Mouse (Mus musculus) hindbrain, embryonic 14.5 days (tissue): Measurements from ENCODE around the gene Dgka. TPM values are rescaled to one million over a fixed set of nuclear protein-coding genes. Genes with fewer than 3 reads are reported as not detected.

Source experiments
- ATAC-seq: fragments of 200-750 bp; cut with Nextera tagmentation; 2 replicates; pipeline ENCODE4 v1.8.0; 2017; ENCODE audit warnings: moderate number of reproducible peaks, mild to moderate bottlenecking, moderate TSS enrichment, moderate library complexity; ENCODE audit not compliant: low FRiP score
- DNase-seq: peaks from one replicate; pipeline ENCODE4 v3.0.0-alpha.2; 2015; ENCODE audit warnings: low spot score
- H3K27ac ChIP-seq: fragments of 300-500 bp; sonication (generic); 2 replicates; pipeline ENCODE4 v1.5.1; 2014; ENCODE audit warnings: mild to moderate bottlenecking, moderate library complexity
- H3K27me3 ChIP-seq: fragments of 300-500 bp; sonication (generic); 2 replicates; pipeline ENCODE4 v1.6.1; 2014; ENCODE audit warnings: mild to moderate bottlenecking, low read length, mixed read lengths; ENCODE audit not compliant: control insufficient read depth, insufficient read depth
- H3K36me3 ChIP-seq: fragments of 300-500 bp; sonication (generic); replicated peaks from 2 replicates; pipeline ENCODE4 v1.6.1; 2014; ENCODE audit not compliant: control insufficient read depth, insufficient read depth
- H3K4me1 ChIP-seq: fragments of 300-500 bp; sonication (generic); replicated peaks from 2 replicates; pipeline ENCODE4 v1.6.1; 2014; ENCODE audit warnings: antibody characterized with exemption, low read length, mixed read lengths; ENCODE audit not compliant: control insufficient read depth, insufficient read depth
- H3K4me2 ChIP-seq: fragments of 300-500 bp; sonication (generic); replicated peaks from 2 replicates; pipeline ENCODE4 v1.6.1; 2014; ENCODE audit warnings: mild to moderate bottlenecking, moderate library complexity
- H3K4me3 ChIP-seq: fragments of 300-500 bp; sonication (generic); replicated peaks from 2 replicates; pipeline ENCODE4 v1.5.1; 2014; ENCODE audit warnings: mild to moderate bottlenecking, low read length
- H3K9ac ChIP-seq: fragments of 300-500 bp; sonication (generic); 2 replicates; pipeline ENCODE4 v1.6.1; 2014
- H3K9me3 ChIP-seq: fragments of 300-500 bp; sonication (generic); 2 replicates; pipeline ENCODE4 v1.6.1; 2016; ENCODE audit warnings: low read length; ENCODE audit not compliant: control insufficient read depth
- WGBS: fragments of 180-500 bp; shearing (Covaris S2); extraction: QIAGEN DNeasy Blood & Tissue Kit; methylation state at CpG from one replicate; pipeline ENCODE4 v1.1.7; 2014; 5-methylcytosine and 5-hydroxymethylcytosine counted together
- polyA plus RNA-seq: library from polyadenylated mRNA; unstranded; fragments of >200 nt; fragmentation: Nextera tagmentation; extraction: Ambion mirVana; gene quantifications from 2 replicates; pipeline ENCODE4 v1.2.1, GENCODE M21; 2014

The Dgka gene
- polyA plus RNA-seq, 1 experiment from 2014 or later, result 6.9 TPM

DNA sequence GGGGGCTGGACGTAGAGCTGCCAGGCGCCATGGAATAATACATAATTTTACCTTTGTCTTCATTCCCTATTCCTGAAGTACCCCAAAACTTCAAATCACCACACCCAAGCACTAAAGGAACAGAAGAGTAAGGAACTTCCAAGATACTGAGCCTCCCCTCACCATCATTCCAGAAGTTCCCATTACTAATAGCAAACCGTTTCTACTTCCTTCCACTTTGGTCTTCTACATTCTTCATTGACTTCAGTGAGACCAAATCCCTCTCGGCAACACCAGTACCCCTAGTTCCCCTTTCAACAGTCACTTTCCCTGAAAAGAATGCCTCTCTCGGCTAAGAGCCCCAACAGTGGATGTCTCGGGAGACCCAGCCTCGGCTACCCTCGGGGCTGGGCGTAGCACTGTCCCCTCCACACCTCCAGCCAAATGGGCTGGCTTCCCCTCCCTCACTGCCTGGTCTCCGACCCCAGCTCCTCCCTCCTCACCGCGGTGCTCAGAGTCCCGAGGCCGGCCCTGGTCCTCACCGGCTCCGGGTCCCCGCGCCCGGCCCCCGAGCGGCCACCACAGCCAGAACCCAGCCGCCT lies 49.2 kb downstream of the Dgka start:
- H3K27me3 ChIP-seq, result no peaks in the 10 kb centered on the region
- peak overlapping the region; percentile 83 for H3K4me3 ChIP-seq
- H3K9ac ChIP-seq, result peak overlapping the region; percentile 93
- H3K4me1 ChIP-seq, result peaks cover 12% of the 10 kb centered on the region; the same call in 1 of the 2 replicates
- ATAC-seq (no peak), DNase-seq (peak; percentile 29)
- H3K9me3 ChIP-seq, result no peaks in the 10 kb centered on the region
- peak overlapping the region; percentile 95 for H3K27ac ChIP-seq
- H3K4me2 ChIP-seq, result peak overlapping the region; percentile 66
- H3K36me3 ChIP-seq, result peaks cover 3% of the 10 kb centered on the region; the same call in 1 of the 2 replicates
- 1% methylated on average over 21 of the region's 22 CpGs for WGBS

DNA sequence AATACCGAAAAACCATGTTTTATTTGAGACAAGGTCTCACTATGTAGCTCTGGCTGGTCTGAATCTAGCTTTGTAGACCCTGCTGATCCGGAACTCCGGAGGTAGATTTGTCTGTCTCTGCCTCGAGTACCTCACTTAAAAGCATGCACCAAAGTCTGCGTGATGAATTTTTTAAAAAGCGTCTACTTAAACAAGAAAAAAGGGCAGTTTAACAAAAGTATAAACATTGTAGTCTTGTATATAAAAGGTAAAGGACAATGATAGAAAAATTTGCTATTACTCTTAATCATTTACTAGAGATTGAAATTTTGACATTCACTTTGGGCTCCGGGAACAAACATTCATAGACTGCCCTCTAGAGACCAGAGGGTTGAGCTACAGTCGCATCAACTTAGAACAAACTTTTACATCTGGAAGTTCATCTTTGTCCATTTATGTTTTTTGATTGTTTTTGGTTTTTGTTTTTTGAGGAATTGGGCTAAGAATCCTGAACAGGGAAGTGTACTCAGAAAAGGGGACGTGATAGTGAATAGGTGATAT lies 70.1 kb downstream of the Dgka start:
- DNase-seq (peak; percentile 75), ATAC-seq (no peak)
- Histone ChIP-seq H3K9ac (peak overlapping the region; percentile 64), H3K36me3 (peaks cover 16% of the 10 kb centered on the region), H3K4me2 (peak overlapping the region; percentile 81), H3K4me1 (peaks cover 14% of the 10 kb centered on the region), H3K4me3 (peak overlapping the region; percentile 73), H3K9me3 (no peaks in the 10 kb centered on the region), H3K27ac (peak overlapping the region; percentile 65; the same call in 1 of the 2 replicates), H3K27me3 (no peaks in the 10 kb centered on the region)
- WGBS, result 3% methylated on average over 9 of the region's 9 CpGs

DNA sequence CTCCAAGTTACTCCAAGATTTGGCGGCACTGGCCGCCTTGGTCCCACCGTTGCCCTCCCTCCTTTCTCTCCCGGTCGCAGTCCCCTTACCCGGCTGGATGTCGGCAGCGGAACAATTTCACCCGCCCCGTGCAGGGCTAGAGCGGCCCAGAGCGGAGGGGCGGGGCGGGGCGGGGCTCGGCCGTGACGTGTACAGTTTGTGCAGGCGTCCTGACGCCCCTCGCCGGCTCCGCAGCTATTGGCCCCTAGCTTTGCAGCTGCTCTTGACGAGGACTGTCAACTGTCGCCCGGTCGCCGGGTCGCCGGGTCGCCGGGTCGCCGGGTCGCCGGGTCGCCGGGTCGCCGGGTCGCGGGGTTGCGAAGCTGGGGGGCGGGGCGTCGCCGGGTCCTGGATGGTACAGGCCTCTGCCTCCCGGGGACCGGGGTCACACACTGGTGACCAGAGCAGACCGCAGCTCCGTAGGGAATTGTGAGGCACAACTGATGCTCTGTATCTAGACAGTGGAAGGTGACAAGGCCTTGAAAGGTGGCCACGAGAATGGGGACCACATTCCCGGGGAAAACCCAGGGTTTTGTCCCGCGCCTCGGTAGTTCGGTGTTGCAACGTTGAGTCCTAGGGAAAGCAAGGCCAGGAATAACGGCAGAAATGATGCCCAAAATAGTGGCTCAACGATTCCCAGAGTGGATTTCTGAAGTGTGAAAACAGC lies 70.7 kb downstream of the Dgka start, which contains the start of gene Suox:
Suox (minus strand) TSS at position 311 of the 706 bp plus-strand sequence.
- H3K27ac ChIP-seq, result peak within 1 kb of the TSS; percentile 65; the same call in 1 of the 2 replicates
- peak within 1 kb of the TSS; percentile 81 for H3K4me2 ChIP-seq
- DNase-seq (peak; percentile 80), ATAC-seq (peak; percentile 93)
- peaks cover 10% of the 10 kb centered on the region; the same call in 1 of the 2 replicates for H3K36me3 ChIP-seq
- H3K4me1 ChIP-seq, result peaks cover 14% of the 10 kb centered on the region
- H3K4me3 ChIP-seq, result peak within 1 kb of the TSS; percentile 73
- WGBS, result under 1% methylated on average over 57 of the region's 60 CpGs
- H3K27me3 ChIP-seq, result no peaks in the 10 kb centered on the region
- H3K9ac ChIP-seq, result peak within 1 kb of the TSS; percentile 64
- no peaks in the 10 kb centered on the region for H3K9me3 ChIP-seq

- ATAC-seq (no peak), DNase-seq (no peak)
- Histone ChIP-seq H3K4me2 (no peak overlapping the region), H3K9ac (no peak overlapping the region), H3K4me1 (peaks cover 26% of the 10 kb centered on the region), H3K36me3 (peaks cover 1% of the 10 kb centered on the region; the same call in 1 of the 2 replicates), H3K4me3 (no peak overlapping the region), H3K27ac (no peak overlapping the region), H3K27me3 (no peaks in the 10 kb centered on the region), H3K9me3 (no peaks in the 10 kb centered on the region)
- WGBS, result 94% methylated on average over 9 of the region's 9 CpGs
These were observed 73.5 kb downstream of the Dgka start for GRCm38 (mm10) chr10:128671148-128671547.

Other genes with a start within 250 kb of the Dgka start
- 5.8 and 6.1 TPM in 2 replicates for gene Myl6b, start 246.2 kb downstream of the Dgka start, polyA plus RNA-seq
- gene Esyt1, start 219.0 kb downstream of the Dgka start, polyA plus RNA-seq, result 13.7 and 14.5 TPM in 2 replicates
- gene Zc3h10, start 197.1 kb downstream of the Dgka start, polyA plus RNA-seq, result 14.5 and 16.3 TPM in 2 replicates
- gene Rpl41, start 195.6 kb downstream of the Dgka start, polyA plus RNA-seq, result 2,254 and 2,846 TPM in 2 replicates
- 129 and 149 TPM in 2 replicates for gene Pa2g4, start 178.9 kb downstream of the Dgka start, polyA plus RNA-seq
- gene Erbb3, start 155.2 kb downstream of the Dgka start, polyA plus RNA-seq, result 1.5 and 1.8 TPM in 2 replicates
- 450 and 573 TPM in 2 replicates for gene Rps26, start 118.1 kb downstream of the Dgka start, polyA plus RNA-seq
- gene Ikzf4, start 98.9 kb downstream of the Dgka start, polyA plus RNA-seq, result 17.2 and 18.1 TPM in 2 replicates
- gene Suox, start 70.8 kb downstream of the Dgka start, polyA plus RNA-seq, result 11.5 and 12.7 TPM in 2 replicates
- gene Rab5b, start 48.6 kb downstream of the Dgka start, polyA plus RNA-seq, result 95.6 and 109 TPM in 2 replicates
- gene Pmel, start 40.7 kb downstream of the Dgka start, polyA plus RNA-seq, result 0.79 and 0.85 TPM in 2 replicates
- gene Cdk2, start 39.8 kb downstream of the Dgka start, polyA plus RNA-seq, result 17.1 and 21.0 TPM in 2 replicates
- gene Pym1, start 3.0 kb upstream of the Dgka start, polyA plus RNA-seq, result 38.6 and 42.0 TPM in 2 replicates
- 0.65 and 0.80 TPM in 2 replicates for gene Mmp19, start 46.1 kb upstream of the Dgka start, polyA plus RNA-seq
- 34.6 and 35.1 TPM in 2 replicates for gene Dnajc14, start 59.2 kb upstream of the Dgka start, polyA plus RNA-seq
- 13.3 and 14.8 TPM in 2 replicates for gene Tmem198b, start 59.5 kb upstream of the Dgka start, polyA plus RNA-seq
- 137 and 139 TPM in 2 replicates for gene Sarnp, start 72.5 kb upstream of the Dgka start, polyA plus RNA-seq
- gene Ormdl2, start 76.8 kb upstream of the Dgka start, polyA plus RNA-seq, result 27.8 and 28.4 TPM in 2 replicates
- 5.9 and 6.7 TPM in 2 replicates for gene Gdf11, start 146.9 kb upstream of the Dgka start, polyA plus RNA-seq
- gene Cd63, start 156.1 kb upstream of the Dgka start, polyA plus RNA-seq, result 215 and 239 TPM in 2 replicates
- 17.6 and 20.4 TPM in 2 replicates for gene Rdh5, start 178.0 kb upstream of the Dgka start, polyA plus RNA-seq
- 228 and 269 TPM in 2 replicates for gene Bloc1s1, start 179.2 kb upstream of the Dgka start, polyA plus RNA-seq
- 6.2 and 7.2 TPM in 2 replicates for gene Itga7, start 189.0 kb upstream of the Dgka start, polyA plus RNA-seq
- gene Mettl7b, start 216.1 kb upstream of the Dgka start, polyA plus RNA-seq, result not detected in 2 replicates
- gene Olfr9, start 244.6 kb upstream of the Dgka start, polyA plus RNA-seq, result not detected in 2 replicates